Mouse (Mus musculus) kidney, embryonic 15.5 days (tissue): Measurements from ENCODE around the gene Crb2. TPM values are rescaled to one million over a fixed set of nuclear protein-coding genes. Genes with fewer than 3 reads are reported as not detected.

Source experiments
- ATAC-seq: fragments of 200-750 bp; cut with Nextera tagmentation; replicated peaks from 2 replicates; pipeline ENCODE4 v1.8.0; 2017; ENCODE audit warnings: moderate TSS enrichment; ENCODE audit not compliant: low FRiP score
- H3K27ac ChIP-seq: fragments of 300-500 bp; sonication (generic); 2 replicates; pipeline ENCODE4 v1.5.1; 2015; ENCODE audit warnings: mild to moderate bottlenecking, inconsistent platforms
- H3K27me3 ChIP-seq: fragments of 300-500 bp; sonication (generic); 2 replicates; pipeline ENCODE4 v1.6.1; 2015; ENCODE audit warnings: inconsistent platforms
- H3K36me3 ChIP-seq: fragments of 300-500 bp; sonication (generic); 2 replicates; pipeline ENCODE4 v1.6.1; 2015; ENCODE audit warnings: inconsistent platforms
- H3K4me1 ChIP-seq: fragments of 300-500 bp; sonication (generic); 2 replicates; pipeline ENCODE4 v1.6.1; 2015; ENCODE audit warnings: inconsistent platforms
- H3K4me2 ChIP-seq: fragments of 300-500 bp; sonication (generic); 2 replicates; pipeline ENCODE4 v1.6.1; 2015; ENCODE audit warnings: moderate library complexity, mild to moderate bottlenecking, inconsistent platforms
- H3K4me3 ChIP-seq: fragments of 300-500 bp; sonication (generic); replicated peaks from 2 replicates; pipeline ENCODE4 v1.5.1; 2015; ENCODE audit warnings: mild to moderate bottlenecking, inconsistent platforms
- H3K9ac ChIP-seq: fragments of 300-500 bp; sonication (generic); 2 replicates; pipeline ENCODE4 v1.6.1; 2015; ENCODE audit warnings: mild to moderate bottlenecking, inconsistent platforms
- H3K9me3 ChIP-seq: fragments of 300-500 bp; sonication (generic); replicated peaks from 2 replicates; pipeline ENCODE4 v1.6.1; 2016; ENCODE audit warnings: inconsistent platforms
- WGBS: fragments of 180-500 bp; shearing (Covaris S2); methylation state at CpG from one replicate; pipeline ENCODE4 v1.1.7; 2015; ENCODE audit warnings: mixed read lengths; 5-methylcytosine and 5-hydroxymethylcytosine counted together
- polyA plus RNA-seq: library from polyadenylated mRNA; unstranded; fragments of >200 nt; fragmentation: Nextera tagmentation; extraction: Ambion mirVana; gene quantifications from 2 replicates; pipeline ENCODE4 v1.2.1, GENCODE M21; 2015

The Crb2 gene
- polyA plus RNA-seq: 3.4 and 4.1 TPM in 2 replicates

GRCm38 (mm10) chr2:37776016-37776415 is at the start of gene Crb2:
TSS of gene Crb2 (plus strand) at chr2:37776249.
- Histone ChIP-seq H3K36me3 (no peaks in the 10 kb centered on the region), H3K4me2 (peak within 1 kb of the TSS; percentile 67), H3K9ac (peak within 1 kb of the TSS; percentile 42), H3K4me3 (peak within 1 kb of the TSS; percentile 43), H3K4me1 (peaks cover 56% of the 10 kb centered on the region), H3K9me3 (no peaks in the 10 kb centered on the region), H3K27me3 (peaks cover 17% of the 10 kb centered on the region), H3K27ac (no peak within 1 kb of the TSS)
- ATAC-seq: peak; percentile 53
- 1% methylated on average over 17 of the region's 18 CpGs for WGBS

- no peak overlapping the region for H3K9ac ChIP-seq
- no peak overlapping the region for H3K4me2 ChIP-seq
- no peaks in the 10 kb centered on the region for H3K27me3 ChIP-seq
- H3K4me1 ChIP-seq: peaks cover 8% of the 10 kb centered on the region
- no peak overlapping the region for H3K27ac ChIP-seq
- no peaks in the 10 kb centered on the region for H3K9me3 ChIP-seq
- H3K36me3 ChIP-seq: no peaks in the 10 kb centered on the region
- no peak for ATAC-seq
- no peak overlapping the region for H3K4me3 ChIP-seq
- 82% methylated on average over 5 of the region's 5 CpGs for WGBS
Measured at GRCm38 (mm10) chr2:37731241-37731801, 44.7 kb upstream of the Crb2 start.

- no peaks in the 10 kb centered on the region for H3K9me3 ChIP-seq
- H3K36me3 ChIP-seq: no peaks in the 10 kb centered on the region
- no peak overlapping the region for H3K27ac ChIP-seq
- H3K4me2 ChIP-seq: peak overlapping the region; percentile 51
- H3K4me1 ChIP-seq: peaks cover 8% of the 10 kb centered on the region
- peak overlapping the region; percentile 4; the same call in 1 of the 2 replicates for H3K4me3 ChIP-seq
- no peaks in the 10 kb centered on the region for H3K27me3 ChIP-seq
- WGBS: 18% methylated on average over 17 of the region's 17 CpGs
- H3K9ac ChIP-seq: no peak overlapping the region
- ATAC-seq: peak; percentile 52; the same call in 1 of the 2 replicates
Measured at GRCm38 (mm10) chr2:37734979-37735806, 40.9 kb upstream of the Crb2 start.

- WGBS: 62% methylated on average over 1 of the region's 1 CpGs
- ATAC-seq: no peak
Measured at GRCm38 (mm10) chr2:37735807-37736188, 40.3 kb upstream of the Crb2 start.

GRCm38 (mm10) chr2:37741806-37742554 is 34.1 kb upstream of the Crb2 start:
- no peak for ATAC-seq
- H3K4me2 ChIP-seq: peak overlapping the region; percentile 23; the same call in 1 of the 2 replicates
- H3K9me3 ChIP-seq: no peaks in the 10 kb centered on the region
- no peaks in the 10 kb centered on the region; the same call in 1 of the 2 replicates for H3K27me3 ChIP-seq
- no peaks in the 10 kb centered on the region for H3K36me3 ChIP-seq
- H3K9ac ChIP-seq: no peak overlapping the region
- WGBS: 52% methylated on average over 20 of the region's 20 CpGs
- H3K27ac ChIP-seq: no peak overlapping the region
- 0 out of 2 replicates have a peak, but pooled peaks cover 6% of the 10 kb centered on the region for H3K4me1 ChIP-seq
- H3K4me3 ChIP-seq: no peak overlapping the region

More at GRCm38 (mm10) chr2:37735807-37736188, 40.3 kb upstream of the Crb2 start:
- no peaks in the 10 kb centered on the region for H3K27me3 ChIP-seq
- H3K9me3 ChIP-seq: no peaks in the 10 kb centered on the region
- H3K4me1 ChIP-seq: peaks cover 8% of the 10 kb centered on the region
- H3K36me3 ChIP-seq: no peaks in the 10 kb centered on the region
- H3K4me3 ChIP-seq: peak overlapping the region; percentile 4; the same call in 1 of the 2 replicates
- peak overlapping the region; percentile 51 for H3K4me2 ChIP-seq
- H3K27ac ChIP-seq: no peak overlapping the region
- H3K9ac ChIP-seq: no peak overlapping the region

- Histone ChIP-seq H3K27ac (no peak overlapping the region), H3K36me3 (no peaks in the 10 kb centered on the region), H3K9ac (no peak overlapping the region), H3K27me3 (no peaks in the 10 kb centered on the region; the same call in 1 of the 2 replicates), H3K9me3 (no peaks in the 10 kb centered on the region), H3K4me1 (peaks cover 22% of the 10 kb centered on the region), H3K4me3 (no peak overlapping the region), H3K4me2 (no peak overlapping the region)
- 0 out of 2 replicates have a peak, but pooled peaks have one; percentile 7 for ATAC-seq
- 86% methylated on average over 10 of the region's 10 CpGs for WGBS
Measured at GRCm38 (mm10) chr2:37744773-37745395, 31.2 kb upstream of the Crb2 start.

GRCm38 (mm10) chr2:37746293-37747049 is 29.6 kb upstream of the Crb2 start:
- Histone ChIP-seq H3K4me2 (no peak overlapping the region), H3K36me3 (no peaks in the 10 kb centered on the region), H3K9ac (no peak overlapping the region), H3K4me3 (no peak overlapping the region), H3K27me3 (no peaks in the 10 kb centered on the region; the same call in 1 of the 2 replicates), H3K4me1 (peaks cover 28% of the 10 kb centered on the region), H3K9me3 (no peaks in the 10 kb centered on the region), H3K27ac (no peak overlapping the region)
- 84% methylated on average over 5 of the region's 5 CpGs for WGBS
- no peak for ATAC-seq

GRCm38 (mm10) chr2:37747909-37748308 is 28.1 kb upstream of the Crb2 start:
- Histone ChIP-seq H3K27me3 (no peaks in the 10 kb centered on the region), H3K27ac (no peak overlapping the region), H3K9me3 (no peaks in the 10 kb centered on the region), H3K4me1 (peaks cover 25% of the 10 kb centered on the region), H3K36me3 (no peaks in the 10 kb centered on the region), H3K9ac (no peak overlapping the region), H3K4me2 (no peak overlapping the region), H3K4me3 (no peak overlapping the region)
- 55% methylated on average over 2 of the region's 2 CpGs for WGBS
- ATAC-seq: no peak

- H3K27ac ChIP-seq: no peak overlapping the region
- H3K4me1 ChIP-seq: peaks cover 25% of the 10 kb centered on the region
- H3K4me3 ChIP-seq: no peak overlapping the region
- no peak overlapping the region for H3K9ac ChIP-seq
- 40% methylated on average over 10 of the region's 10 CpGs for WGBS
- no peaks in the 10 kb centered on the region for H3K36me3 ChIP-seq
- ATAC-seq: peak; percentile 47; the same call in 1 of the 2 replicates
- no peak overlapping the region for H3K4me2 ChIP-seq
- H3K9me3 ChIP-seq: no peaks in the 10 kb centered on the region
- H3K27me3 ChIP-seq: no peaks in the 10 kb centered on the region
Measured at GRCm38 (mm10) chr2:37748442-37749066, 27.5 kb upstream of the Crb2 start.

GRCm38 (mm10) chr2:37749323-37749722 is 26.7 kb upstream of the Crb2 start:
- Histone ChIP-seq H3K27ac (no peak overlapping the region), H3K9ac (no peak overlapping the region), H3K9me3 (no peaks in the 10 kb centered on the region), H3K36me3 (no peaks in the 10 kb centered on the region), H3K4me2 (no peak overlapping the region), H3K4me1 (peaks cover 25% of the 10 kb centered on the region), H3K4me3 (no peak overlapping the region), H3K27me3 (no peaks in the 10 kb centered on the region)
- 45% methylated on average over 6 of the region's 6 CpGs for WGBS
- no peak for ATAC-seq
